Mouse (Mus musculus) kidney, embryonic 15.5 days (tissue): ENCODE measurements around the gene Stk11. TPM values are rescaled to one million over a fixed set of nuclear protein-coding genes. Genes with fewer than 3 reads are reported as not detected.

Source experiments
- ATAC-seq: fragments of 200-750 bp; cut with Nextera tagmentation; replicated peaks from 2 replicates; pipeline ENCODE4 v1.8.0; 2017; ENCODE audit warnings: moderate TSS enrichment; ENCODE audit not compliant: low FRiP score
- H3K27ac ChIP-seq: fragments of 300-500 bp; sonication (generic); 2 replicates; pipeline ENCODE4 v1.5.1; 2015; ENCODE audit warnings: mild to moderate bottlenecking, inconsistent platforms
- H3K27me3 ChIP-seq: fragments of 300-500 bp; sonication (generic); 2 replicates; pipeline ENCODE4 v1.6.1; 2015; ENCODE audit warnings: inconsistent platforms
- H3K36me3 ChIP-seq: fragments of 300-500 bp; sonication (generic); 2 replicates; pipeline ENCODE4 v1.6.1; 2015; ENCODE audit warnings: inconsistent platforms
- H3K4me1 ChIP-seq: fragments of 300-500 bp; sonication (generic); 2 replicates; pipeline ENCODE4 v1.6.1; 2015; ENCODE audit warnings: inconsistent platforms
- H3K4me2 ChIP-seq: fragments of 300-500 bp; sonication (generic); 2 replicates; pipeline ENCODE4 v1.6.1; 2015; ENCODE audit warnings: moderate library complexity, mild to moderate bottlenecking, inconsistent platforms
- H3K4me3 ChIP-seq: fragments of 300-500 bp; sonication (generic); replicated peaks from 2 replicates; pipeline ENCODE4 v1.5.1; 2015; ENCODE audit warnings: mild to moderate bottlenecking, inconsistent platforms
- H3K9ac ChIP-seq: fragments of 300-500 bp; sonication (generic); 2 replicates; pipeline ENCODE4 v1.6.1; 2015; ENCODE audit warnings: mild to moderate bottlenecking, inconsistent platforms
- H3K9me3 ChIP-seq: fragments of 300-500 bp; sonication (generic); replicated peaks from 2 replicates; pipeline ENCODE4 v1.6.1; 2016; ENCODE audit warnings: inconsistent platforms
- WGBS: fragments of 180-500 bp; shearing (Covaris S2); methylation state at CpG from one replicate; pipeline ENCODE4 v1.1.7; 2015; ENCODE audit warnings: mixed read lengths; 5-methylcytosine and 5-hydroxymethylcytosine counted together
- polyA plus RNA-seq: library from polyadenylated mRNA; unstranded; fragments of >200 nt; fragmentation: Nextera tagmentation; extraction: Ambion mirVana; gene quantifications from 2 replicates; pipeline ENCODE4 v1.2.1, GENCODE M21; 2015

The Stk11 gene
- polyA plus RNA-seq, 1 experiment from 2014 or later = 22.4 TPM

DNA sequence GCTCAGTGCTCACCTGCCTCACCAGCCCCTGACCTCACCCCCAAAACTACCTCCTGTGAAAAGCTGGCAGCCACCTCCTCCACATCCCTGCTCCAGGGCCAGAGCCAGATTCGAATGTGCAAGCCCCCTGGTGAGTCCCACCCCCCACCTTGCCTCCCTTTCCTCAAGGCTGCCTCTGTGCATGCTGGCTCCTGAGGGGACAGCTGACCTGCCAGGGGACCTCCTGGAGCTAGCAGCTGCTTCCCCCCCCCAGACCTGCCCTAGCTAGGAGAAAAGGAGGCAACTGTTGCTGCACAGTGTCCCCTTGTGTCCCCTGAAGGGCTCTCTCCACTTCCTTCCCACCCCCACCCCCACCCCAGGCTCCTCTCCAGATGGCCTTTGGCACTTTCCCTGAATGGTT is 39.7 kb downstream of the Stk11 start:
- Histone ChIP-seq H3K9me3 (no peaks in the 10 kb centered on the region), H3K9ac (no peak overlapping the region), H3K36me3 (peaks cover 66% of the 10 kb centered on the region), H3K27ac (peak overlapping the region; percentile 100), H3K4me1 (peaks cover 85% of the 10 kb centered on the region), H3K4me2 (no peak overlapping the region), H3K27me3 (no peaks in the 10 kb centered on the region), H3K4me3 (peak overlapping the region; percentile 5; the same call in 1 of the 2 replicates)
- ATAC-seq = no peak
- 50% methylated on average over 1 of the region's 1 CpGs for WGBS

DNA sequence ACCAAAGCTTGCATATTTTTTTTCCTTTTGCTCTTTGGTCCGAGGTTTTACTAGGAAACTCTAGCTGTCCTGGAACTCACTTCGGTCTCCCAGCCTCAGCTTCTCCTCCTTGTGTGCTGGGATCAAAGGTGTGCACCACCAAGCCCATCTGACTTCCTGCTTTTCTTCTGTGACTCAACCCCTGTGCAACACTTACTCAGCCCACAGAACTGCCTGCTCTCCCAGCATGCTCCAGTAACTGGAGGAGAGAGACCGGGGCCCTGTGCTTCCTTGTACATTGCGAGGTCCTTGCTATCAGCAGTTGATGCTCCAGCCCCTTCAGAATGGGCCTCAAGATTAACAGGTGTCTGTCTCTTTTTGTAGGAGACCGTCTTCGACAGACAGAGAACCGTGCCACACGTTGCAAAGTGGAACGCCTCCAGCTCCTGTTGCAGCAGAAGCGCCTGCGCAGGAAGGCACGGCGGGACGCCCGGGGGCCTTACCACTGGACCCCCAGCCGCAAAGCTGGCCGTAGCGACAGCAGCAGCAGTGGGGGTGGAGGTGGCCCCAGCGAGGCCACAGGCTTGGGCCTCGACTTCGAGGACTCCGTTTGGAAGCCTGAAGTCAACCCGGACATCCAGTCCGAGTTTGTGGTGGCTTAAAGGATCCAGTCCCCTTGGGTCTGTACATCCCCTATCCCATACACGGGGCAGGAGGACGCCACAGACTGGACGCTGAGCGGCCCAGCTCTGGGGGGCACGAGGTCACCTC is 40.6 kb downstream of the Stk11 start:
- Histone ChIP-seq H3K27me3 (no peaks in the 10 kb centered on the region), H3K27ac (peak overlapping the region; percentile 100), H3K4me3 (no peak overlapping the region), H3K9ac (0 out of 2 replicates have a peak overlapping the region, but pooled peaks have one; percentile 14), H3K36me3 (peaks cover 65% of the 10 kb centered on the region), H3K9me3 (no peaks in the 10 kb centered on the region), H3K4me2 (peak overlapping the region; percentile 17; the same call in 1 of the 2 replicates), H3K4me1 (peaks cover 94% of the 10 kb centered on the region)
- WGBS = 75% methylated on average over 29 of the region's 29 CpGs
- no peak for ATAC-seq

DNA sequence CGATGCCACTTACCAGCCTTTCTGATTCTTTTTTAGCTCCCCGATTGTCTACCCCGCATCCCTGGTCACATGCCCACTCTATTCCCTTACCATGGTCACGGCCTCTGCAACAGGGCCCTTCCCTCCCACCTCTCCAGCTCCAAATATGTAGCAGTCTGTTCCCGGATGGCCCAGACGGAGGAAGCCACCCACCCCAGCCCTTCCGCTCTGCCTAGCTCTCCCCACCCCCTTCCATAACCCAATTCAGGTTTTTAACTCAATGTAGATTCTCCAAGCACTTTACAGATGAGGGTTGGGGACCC is 41.1 kb downstream of the Stk11 start:
- Histone ChIP-seq H3K36me3 (peaks cover 60% of the 10 kb centered on the region), H3K27me3 (no peaks in the 10 kb centered on the region), H3K27ac (peak overlapping the region; percentile 100), H3K4me2 (peak overlapping the region; percentile 17; the same call in 1 of the 2 replicates), H3K4me1 (peaks cover 96% of the 10 kb centered on the region), H3K4me3 (no peak overlapping the region), H3K9me3 (no peaks in the 10 kb centered on the region), H3K9ac (0 out of 2 replicates have a peak overlapping the region, but pooled peaks have one; percentile 14)
- WGBS = 52% methylated on average over 7 of the region's 7 CpGs
- ATAC-seq = no peak

- H3K27ac ChIP-seq = peak overlapping the region; percentile 100
- H3K4me3 ChIP-seq = no peak overlapping the region
- H3K4me1 ChIP-seq = peaks cover 96% of the 10 kb centered on the region
- H3K27me3 ChIP-seq = no peaks in the 10 kb centered on the region
- H3K9me3 ChIP-seq = no peaks in the 10 kb centered on the region
- H3K9ac ChIP-seq = peak overlapping the region; percentile 14; the same call in 1 of the 2 replicates
- peak overlapping the region; percentile 15; the same call in 1 of the 2 replicates for H3K4me2 ChIP-seq
- WGBS = 54% methylated on average over 15 of the region's 15 CpGs
- ATAC-seq = no peak
- peaks cover 54% of the 10 kb centered on the region for H3K36me3 ChIP-seq
Measured at GRCm38 (mm10) chr10:80157141-80157929, 41.7 kb downstream of the Stk11 start.

DNA sequence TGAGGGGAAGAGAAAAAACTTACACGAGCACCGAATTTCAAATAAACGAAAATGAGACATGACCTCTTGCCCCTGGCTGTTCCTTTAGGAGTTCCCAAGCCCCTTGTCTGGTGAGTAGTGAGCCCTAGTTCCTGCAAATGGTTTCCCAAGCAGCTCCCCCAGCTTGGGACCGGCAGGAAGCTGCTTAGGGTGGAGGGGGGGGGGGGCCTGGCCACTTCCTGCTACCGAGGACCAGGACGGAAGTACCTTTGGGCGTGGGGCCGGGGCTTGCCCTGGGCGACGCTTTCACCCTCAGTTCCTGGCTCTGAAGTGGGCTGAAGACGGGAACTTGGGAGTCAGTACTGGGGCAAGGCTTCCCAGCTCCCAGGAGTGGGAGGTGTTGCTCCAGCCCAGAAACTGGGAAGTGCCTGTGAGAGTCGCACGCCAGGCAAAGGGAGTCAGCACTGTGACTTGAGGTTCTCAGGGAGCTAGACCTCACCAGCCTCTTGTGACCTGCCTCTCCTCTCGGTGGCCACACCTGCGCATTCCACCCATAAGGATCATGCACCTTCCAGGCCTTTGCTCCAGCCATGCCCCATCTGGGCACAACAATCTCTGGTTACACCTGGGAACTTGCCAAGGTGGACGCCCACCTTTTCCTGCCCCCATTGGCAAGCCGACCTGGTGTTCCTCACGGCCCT is 42.8 kb downstream of the Stk11 start:
- WGBS = 9% methylated on average over 18 of the region's 18 CpGs

DNA sequence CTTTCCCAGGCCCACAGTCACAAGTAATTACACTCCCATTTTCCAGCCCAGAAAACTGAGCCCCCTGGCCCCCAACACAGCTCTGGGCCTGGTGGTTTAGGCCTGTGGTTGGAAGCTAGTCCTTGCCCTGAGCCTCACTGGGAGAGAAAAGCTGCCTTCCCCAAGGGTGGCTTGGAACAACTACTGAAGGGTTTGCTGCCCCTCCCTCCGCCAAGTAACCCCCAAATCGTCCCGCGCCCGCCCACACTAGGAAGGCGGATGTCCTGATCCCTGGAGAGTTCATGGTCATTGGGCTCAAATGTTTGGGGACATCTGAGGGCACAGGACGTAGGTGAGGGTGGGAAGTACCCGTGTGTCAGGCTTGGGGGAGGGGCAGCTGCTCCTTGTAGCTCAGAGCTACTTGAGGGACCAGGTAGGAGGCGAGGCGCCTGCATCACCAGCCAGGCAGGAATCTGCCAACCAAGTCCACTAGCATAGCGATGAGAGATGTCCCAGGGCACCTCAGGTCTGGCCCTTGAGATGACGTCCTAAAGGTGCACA is 43.5 kb downstream of the Stk11 start:
- H3K4me1 ChIP-seq = peaks cover 96% of the 10 kb centered on the region
- WGBS = 3% methylated on average over 12 of the region's 12 CpGs
- H3K27me3 ChIP-seq = no peaks in the 10 kb centered on the region
- no peaks in the 10 kb centered on the region for H3K9me3 ChIP-seq
- H3K9ac ChIP-seq = peak overlapping the region; percentile 30; the same call in 1 of the 2 replicates
- peaks cover 36% of the 10 kb centered on the region for H3K36me3 ChIP-seq
- ATAC-seq = peak; percentile 2
- H3K4me3 ChIP-seq = peak overlapping the region; percentile 43
- peak overlapping the region; percentile 80 for H3K4me2 ChIP-seq
- H3K27ac ChIP-seq = peak overlapping the region; percentile 100

More for the DNA sequence above, 42.8 kb downstream of the Stk11 start:
- peaks cover 43% of the 10 kb centered on the region for H3K36me3 ChIP-seq
- H3K27me3 ChIP-seq = no peaks in the 10 kb centered on the region
- H3K4me3 ChIP-seq = peak overlapping the region; percentile 43; the same call in 1 of the 2 replicates
- no peak overlapping the region for H3K9ac ChIP-seq
- H3K9me3 ChIP-seq = no peaks in the 10 kb centered on the region
- H3K4me1 ChIP-seq = peaks cover 96% of the 10 kb centered on the region
- H3K4me2 ChIP-seq = peak overlapping the region; percentile 80
- ATAC-seq = no peak
- H3K27ac ChIP-seq = peak overlapping the region; percentile 100

DNA sequence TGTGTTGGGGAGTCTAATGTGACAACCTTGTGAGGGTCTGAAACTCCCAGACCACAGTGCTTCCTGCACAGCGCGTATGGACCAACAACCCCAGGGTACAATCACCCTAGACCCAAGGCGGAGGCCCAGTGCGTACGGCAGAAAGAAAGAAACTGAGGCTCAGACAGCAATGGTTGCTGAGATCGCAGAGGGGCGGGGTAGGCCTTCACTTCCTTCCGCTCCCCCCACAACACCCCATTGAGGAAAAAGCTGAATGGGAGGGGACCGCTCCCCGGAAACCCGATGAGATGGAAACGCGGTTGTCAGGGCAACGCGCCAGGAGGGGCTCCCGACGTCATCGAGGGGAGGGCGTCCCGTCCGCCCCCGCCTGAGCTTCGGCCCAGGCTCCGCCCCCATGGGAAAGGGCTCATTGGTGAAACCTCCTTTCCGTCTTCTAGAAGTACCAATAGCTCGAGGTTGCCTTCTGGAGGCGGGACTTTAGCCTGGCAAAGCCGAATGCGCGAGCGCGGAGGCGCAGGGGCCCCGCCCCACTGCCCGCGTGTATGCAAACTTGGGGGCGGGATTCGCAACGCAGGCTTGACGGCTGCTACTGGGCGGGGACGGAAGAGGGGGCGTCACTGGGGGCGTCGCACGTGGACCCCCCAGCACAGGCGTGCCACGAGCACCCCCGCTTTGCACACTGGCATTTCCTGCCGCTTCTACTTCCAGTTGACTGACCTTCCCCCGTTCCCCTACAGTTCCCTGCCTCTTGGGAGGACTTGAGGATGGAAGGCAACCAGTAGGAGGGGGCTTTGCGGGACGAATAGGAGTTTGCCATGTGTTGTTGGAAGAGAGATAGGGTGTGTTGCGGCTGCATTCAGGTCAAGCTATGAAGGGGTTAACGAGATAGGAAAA is 44.2 kb downstream of the Stk11 start:
- peak overlapping the region; percentile 46; the same call in 1 of the 2 replicates for H3K9ac ChIP-seq
- peak overlapping the region; percentile 80 for H3K4me2 ChIP-seq
- H3K4me3 ChIP-seq = peak overlapping the region; percentile 43
- H3K36me3 ChIP-seq = peaks cover 29% of the 10 kb centered on the region
- WGBS = under 1% methylated on average over 55 of the region's 55 CpGs
- H3K27me3 ChIP-seq = no peaks in the 10 kb centered on the region
- no peaks in the 10 kb centered on the region for H3K9me3 ChIP-seq
- H3K27ac ChIP-seq = peak overlapping the region; percentile 100
- peaks cover 96% of the 10 kb centered on the region for H3K4me1 ChIP-seq
- peak; percentile 81 for ATAC-seq

GRCm38 (mm10) chr10:80160455-80161371 is 45.1 kb downstream of the Stk11 start:
- Histone ChIP-seq H3K9ac (peak overlapping the region; percentile 46), H3K4me2 (peak overlapping the region; percentile 80), H3K27me3 (no peaks in the 10 kb centered on the region), H3K36me3 (peaks cover 20% of the 10 kb centered on the region), H3K9me3 (no peaks in the 10 kb centered on the region), H3K4me1 (peaks cover 96% of the 10 kb centered on the region), H3K27ac (peak overlapping the region; percentile 100), H3K4me3 (peak overlapping the region; percentile 43)
- WGBS = under 1% methylated on average over 33 of the region's 33 CpGs
- peak; percentile 7 for ATAC-seq

- peak; percentile 20 for ATAC-seq
- peaks cover 95% of the 10 kb centered on the region for H3K4me1 ChIP-seq
- H3K27me3 ChIP-seq = no peaks in the 10 kb centered on the region
- peak overlapping the region; percentile 46; the same call in 1 of the 2 replicates for H3K9ac ChIP-seq
- peak overlapping the region; percentile 43 for H3K4me3 ChIP-seq
- 3% methylated on average over 7 of the region's 7 CpGs for WGBS
- no peaks in the 10 kb centered on the region for H3K9me3 ChIP-seq
- H3K27ac ChIP-seq = peak overlapping the region; percentile 100
- peaks cover 10% of the 10 kb centered on the region for H3K36me3 ChIP-seq
- peak overlapping the region; percentile 80 for H3K4me2 ChIP-seq
Measured at GRCm38 (mm10) chr10:80161522-80162242, 46.1 kb downstream of the Stk11 start.

DNA sequence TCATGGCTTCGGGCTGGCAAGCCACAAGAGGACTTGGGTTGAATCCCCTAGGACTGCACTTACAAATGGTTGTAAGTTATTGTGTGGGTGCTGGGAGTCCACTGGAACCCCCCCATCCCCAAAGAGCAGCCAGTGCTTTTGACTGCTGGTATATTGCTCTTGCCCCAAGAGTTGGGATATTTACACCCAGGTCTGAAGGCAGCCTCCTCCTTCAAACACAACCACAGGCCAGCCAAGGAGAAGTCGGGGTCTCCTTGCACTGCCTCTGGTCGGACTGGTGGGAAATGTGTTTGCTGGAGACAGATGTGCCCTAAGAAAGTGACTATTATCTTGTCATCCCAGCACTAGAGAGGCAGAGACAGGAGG is 46.6 kb downstream of the Stk11 start:
- ATAC-seq = no peak
- Histone ChIP-seq H3K27ac (peak overlapping the region; percentile 100), H3K36me3 (peaks cover 5% of the 10 kb centered on the region), H3K9ac (peak overlapping the region; percentile 46; the same call in 1 of the 2 replicates), H3K4me1 (peaks cover 95% of the 10 kb centered on the region), H3K4me3 (no peak overlapping the region), H3K4me2 (peak overlapping the region; percentile 80), H3K27me3 (no peaks in the 10 kb centered on the region), H3K9me3 (no peaks in the 10 kb centered on the region)
- WGBS = 66% methylated on average over 3 of the region's 3 CpGs
